Mouse (Mus musculus) NIH3T3 (cell line): ENCODE results near the gene Leprot.

Experiments used
- DNase-seq: peaks from one replicate; pipeline ENCODE4 v3.0.0-alpha.2; 2012; ENCODE audit warnings: low read depth

Gene Leprot

GRCm38 (mm10) chr4:101664766-101665165, 17.2 kb downstream of the Leprot start:
- no peak for DNase-seq

- peak; percentile 20 for DNase-seq
Observed at GRCm38 (mm10) chr4:101669161-101669560, 21.6 kb downstream of the Leprot start.

GRCm38 (mm10) chr4:101669811-101670210, 22.3 kb downstream of the Leprot start:
- DNase-seq, result no peak

- DNase-seq, result no peak
Observed at GRCm38 (mm10) chr4:101674790-101675189, 27.3 kb downstream of the Leprot start.

- DNase-seq, result peak; percentile 51
Observed at GRCm38 (mm10) chr4:101675726-101676125, 28.2 kb downstream of the Leprot start.

GRCm38 (mm10) chr4:101682620-101683019, 35.1 kb downstream of the Leprot start:
- DNase-seq, result no peak

GRCm38 (mm10) chr4:101683086-101683485, 35.6 kb downstream of the Leprot start:
- DNase-seq, result no peak

GRCm38 (mm10) chr4:101684821-101685220, 37.3 kb downstream of the Leprot start:
- DNase-seq, result no peak

GRCm38 (mm10) chr4:101686227-101686810, 38.8 kb downstream of the Leprot start:
- no peak for DNase-seq

GRCm38 (mm10) chr4:101689241-101689640, 41.7 kb downstream of the Leprot start:
- no peak for DNase-seq

GRCm38 (mm10) chr4:101689645-101690044, 42.1 kb downstream of the Leprot start:
- DNase-seq, result no peak

- DNase-seq, result no peak
Observed at GRCm38 (mm10) chr4:101692892-101693291, 45.4 kb downstream of the Leprot start.

- no peak for DNase-seq
Observed at GRCm38 (mm10) chr4:101694529-101694928, 47.0 kb downstream of the Leprot start.

GRCm38 (mm10) chr4:101697236-101697635, 49.7 kb downstream of the Leprot start:
- no peak for DNase-seq

- DNase-seq, result peak; percentile 32
Observed at GRCm38 (mm10) chr4:101699423-101699822, 51.9 kb downstream of the Leprot start.

- no peak for DNase-seq
Observed at GRCm38 (mm10) chr4:101700892-101701640, 53.5 kb downstream of the Leprot start.

- no peak for DNase-seq
Observed at GRCm38 (mm10) chr4:101705325-101705724, 57.8 kb downstream of the Leprot start.

GRCm38 (mm10) chr4:101707234-101707633, 59.7 kb downstream of the Leprot start:
- no peak for DNase-seq

- no peak for DNase-seq
Observed at GRCm38 (mm10) chr4:101707953-101708352, 60.4 kb downstream of the Leprot start.
